Mouse (Mus musculus) midbrain, embryonic 11.5 days (tissue): ENCODE results near the gene Gm49405. TPM values are rescaled to one million over a fixed set of nuclear protein-coding genes. Genes with fewer than 3 reads are reported as not detected.
A peak's percentile ranks its signal among the peaks of the same experiment; 100 is the strongest.

Experiments used
- ATAC-seq: fragments of 200-750 bp; cut with Nextera tagmentation; 2 replicates; pipeline ENCODE4 v1.8.0; 2017; ENCODE audit warnings: moderate TSS enrichment, moderate library complexity; ENCODE audit not compliant: low FRiP score
- DNase-seq: peaks from one replicate; pipeline ENCODE4 v3.0.0; 2015; ENCODE audit warnings: low spot score; ENCODE audit errors: missing footprints
- H3K27ac ChIP-seq: fragments of 300-500 bp; sonication (generic); 2 replicates; pipeline ENCODE4 v1.5.1; 2014; ENCODE audit warnings: low read depth, low read length
- H3K27me3 ChIP-seq: fragments of 300-500 bp; sonication (generic); 2 replicates; pipeline ENCODE4 v1.6.1; 2014; ENCODE audit warnings: mild to moderate bottlenecking, low read length, moderate library complexity, mixed read lengths; ENCODE audit not compliant: control insufficient read depth, insufficient read depth
- H3K36me3 ChIP-seq: fragments of 300-500 bp; sonication (generic); 2 replicates; pipeline ENCODE4 v1.6.1; 2014; ENCODE audit warnings: mild to moderate bottlenecking, low read length, moderate library complexity, mixed read lengths; ENCODE audit not compliant: control insufficient read depth, insufficient read depth
- H3K4me1 ChIP-seq: fragments of 300-500 bp; sonication (generic); 2 replicates; pipeline ENCODE4 v1.6.1; 2014; ENCODE audit warnings: low read length; ENCODE audit not compliant: control insufficient read depth, insufficient read depth
- H3K4me2 ChIP-seq: fragments of 300-500 bp; sonication (generic); 2 replicates; pipeline ENCODE4 v1.6.1; 2014; ENCODE audit warnings: mild to moderate bottlenecking, moderate library complexity
- H3K4me3 ChIP-seq: fragments of 300-500 bp; sonication (generic); 2 replicates; pipeline ENCODE4 v1.5.1; 2014; ENCODE audit warnings: low read depth, low read length
- H3K9ac ChIP-seq: fragments of 300-500 bp; sonication (generic); 2 replicates; pipeline ENCODE4 v1.6.1; 2014; ENCODE audit warnings: low read length
- H3K9me3 ChIP-seq: fragments of 300-500 bp; sonication (generic); 2 replicates; pipeline ENCODE4 v1.6.1; 2016; ENCODE audit warnings: low read length; ENCODE audit not compliant: control insufficient read depth
- WGBS: fragments of 180-500 bp; shearing (Covaris S2); extraction: QIAGEN DNeasy Blood & Tissue Kit; methylation state at CpG from one replicate; pipeline ENCODE4 v1.1.7; 2014; 5-methylcytosine and 5-hydroxymethylcytosine counted together
- polyA plus RNA-seq: library from polyadenylated mRNA; unstranded; fragments of >200 nt; fragmentation: Nextera tagmentation; extraction: Ambion mirVana; gene quantifications from 2 replicates; pipeline ENCODE4 v1.2.1, GENCODE M21; 2014

Gene Gm49405
- polyA plus RNA-seq, 1 experiment from 2014 or later: 0.87 TPM

GRCm38 (mm10) chr19:4001752-4002151 lies 1.3 kb downstream of the Gm49405 start:
- H3K27me3 ChIP-seq: peaks cover 3% of the 10 kb centered on the region; the same call in 1 of the 2 replicates
- ATAC-seq: no peak
- no peaks in the 10 kb centered on the region for H3K9me3 ChIP-seq
- WGBS: 89% methylated on average over 5 of the region's 5 CpGs
- peak overlapping the region; percentile 93; the same call in 1 of the 2 replicates for H3K4me2 ChIP-seq
- H3K27ac ChIP-seq: no peak overlapping the region
- peaks cover 13% of the 10 kb centered on the region for H3K4me1 ChIP-seq
- no peak for DNase-seq
- H3K9ac ChIP-seq: no peak overlapping the region; the same call in 1 of the 2 replicates
- H3K4me3 ChIP-seq: no peak overlapping the region
- H3K36me3 ChIP-seq: peaks cover 4% of the 10 kb centered on the region; the same call in 1 of the 2 replicates

GRCm38 (mm10) chr19:4003112-4003511 lies 2.7 kb downstream of the Gm49405 start, which contains the start of gene Doc2g:
TSS of gene Doc2g (plus strand) at chr19:4003313.
- Histone ChIP-seq H3K27ac (no peak within 1 kb of the TSS), H3K27me3 (peaks cover 3% of the 10 kb centered on the region; the same call in 1 of the 2 replicates), H3K4me1 (peaks cover 13% of the 10 kb centered on the region), H3K9ac (no peak within 1 kb of the TSS), H3K4me2 (no peak within 1 kb of the TSS), H3K4me3 (no peak within 1 kb of the TSS), H3K36me3 (peaks cover 9% of the 10 kb centered on the region; the same call in 1 of the 2 replicates), H3K9me3 (no peaks in the 10 kb centered on the region)
- ATAC-seq: no peak
- DNase-seq: no peak
- WGBS: 87% methylated on average over 1 of the region's 1 CpGs

GRCm38 (mm10) chr19:4003641-4004040 lies 3.2 kb downstream of the Gm49405 start:
- no peak overlapping the region for H3K9ac ChIP-seq
- no peak for DNase-seq
- H3K27ac ChIP-seq: no peak overlapping the region
- H3K9me3 ChIP-seq: no peaks in the 10 kb centered on the region
- H3K36me3 ChIP-seq: peaks cover 10% of the 10 kb centered on the region
- no peak for ATAC-seq
- no peak overlapping the region for H3K4me3 ChIP-seq
- peaks cover 3% of the 10 kb centered on the region; the same call in 1 of the 2 replicates for H3K27me3 ChIP-seq
- H3K4me2 ChIP-seq: no peak overlapping the region
- H3K4me1 ChIP-seq: peaks cover 13% of the 10 kb centered on the region
- WGBS: 80% methylated on average over 12 of the region's 12 CpGs

GRCm38 (mm10) chr19:4004331-4004730 lies 3.9 kb downstream of the Gm49405 start:
- WGBS: 84% methylated on average over 15 of the region's 15 CpGs
- no peak for ATAC-seq
- no peak for DNase-seq
- Histone ChIP-seq H3K9me3 (no peaks in the 10 kb centered on the region), H3K4me3 (no peak overlapping the region), H3K27me3 (peaks cover under 1% of the 10 kb centered on the region; the same call in 1 of the 2 replicates), H3K4me1 (peaks cover 13% of the 10 kb centered on the region), H3K27ac (no peak overlapping the region), H3K4me2 (no peak overlapping the region), H3K9ac (no peak overlapping the region), H3K36me3 (peaks cover 16% of the 10 kb centered on the region)

- 86% methylated on average over 9 of the region's 9 CpGs for WGBS
- no peaks in the 10 kb centered on the region for H3K9me3 ChIP-seq
- no peak overlapping the region for H3K9ac ChIP-seq
- peaks cover 11% of the 10 kb centered on the region for H3K4me1 ChIP-seq
- H3K27me3 ChIP-seq: no peaks in the 10 kb centered on the region
- DNase-seq (peak; percentile 59), ATAC-seq (no peak)
- H3K36me3 ChIP-seq: peaks cover 16% of the 10 kb centered on the region
- no peak overlapping the region for H3K27ac ChIP-seq
- no peak overlapping the region for H3K4me3 ChIP-seq
- H3K4me2 ChIP-seq: no peak overlapping the region
Measured at GRCm38 (mm10) chr19:4005091-4005490, 4.7 kb downstream of the Gm49405 start.

GRCm38 (mm10) chr19:4005971-4006370 lies 5.5 kb downstream of the Gm49405 start:
- Histone ChIP-seq H3K9ac (no peak overlapping the region), H3K9me3 (no peaks in the 10 kb centered on the region), H3K36me3 (peaks cover 17% of the 10 kb centered on the region), H3K4me1 (peaks cover 8% of the 10 kb centered on the region), H3K27ac (no peak overlapping the region), H3K27me3 (no peaks in the 10 kb centered on the region), H3K4me2 (no peak overlapping the region), H3K4me3 (no peak overlapping the region)
- DNase-seq (no peak), ATAC-seq (no peak)
- 92% methylated on average over 8 of the region's 8 CpGs for WGBS

GRCm38 (mm10) chr19:4011086-4011485 lies 10.7 kb downstream of the Gm49405 start:
- peak; percentile 64 for DNase-seq
- no peak for ATAC-seq
- H3K27me3 ChIP-seq: no peaks in the 10 kb centered on the region
- no peaks in the 10 kb centered on the region for H3K9me3 ChIP-seq
- no peak overlapping the region for H3K27ac ChIP-seq
- H3K4me3 ChIP-seq: no peak overlapping the region
- H3K4me2 ChIP-seq: no peak overlapping the region
- no peak overlapping the region for H3K9ac ChIP-seq
- peaks cover 8% of the 10 kb centered on the region; the same call in 1 of the 2 replicates for H3K4me1 ChIP-seq
- WGBS: 93% methylated on average over 5 of the region's 5 CpGs
- H3K36me3 ChIP-seq: peaks cover 17% of the 10 kb centered on the region

GRCm38 (mm10) chr19:4012432-4013022 lies 12.1 kb downstream of the Gm49405 start, which contains the start of gene Ndufv1:
TSS of gene Ndufv1 (minus strand) at chr19:4012806.
- peak within 1 kb of the TSS; percentile 47 for H3K4me3 ChIP-seq
- H3K36me3 ChIP-seq: peaks cover 13% of the 10 kb centered on the region
- H3K27me3 ChIP-seq: no peaks in the 10 kb centered on the region
- peaks cover 8% of the 10 kb centered on the region; the same call in 1 of the 2 replicates for H3K4me1 ChIP-seq
- DNase-seq (peak; percentile 99), ATAC-seq (peak; percentile 100)
- peak within 1 kb of the TSS; percentile 52; the same call in 1 of the 2 replicates for H3K9ac ChIP-seq
- H3K9me3 ChIP-seq: no peaks in the 10 kb centered on the region
- H3K4me2 ChIP-seq: peak within 1 kb of the TSS; percentile 60
- H3K27ac ChIP-seq: no peak within 1 kb of the TSS
- WGBS: 1% methylated on average over 45 of the region's 45 CpGs

- Histone ChIP-seq H3K9ac (peak overlapping the region; percentile 52; the same call in 1 of the 2 replicates), H3K4me2 (peak overlapping the region; percentile 43), H3K27me3 (no peaks in the 10 kb centered on the region), H3K4me3 (peak overlapping the region; percentile 47), H3K4me1 (peaks cover 8% of the 10 kb centered on the region; the same call in 1 of the 2 replicates), H3K36me3 (peaks cover 10% of the 10 kb centered on the region), H3K9me3 (no peaks in the 10 kb centered on the region), H3K27ac (no peak overlapping the region)
- 22% methylated on average over 9 of the region's 9 CpGs for WGBS
- ATAC-seq (no peak), DNase-seq (no peak)
Measured at GRCm38 (mm10) chr19:4013066-4013465, 12.6 kb downstream of the Gm49405 start.
